15 mouse cellular contexts compared by ENCODE assay signal in genomic region chr4:46065695-46066340, GRCm38 (mm10). TPM values are rescaled to one million over a fixed set of nuclear protein-coding genes. Genes with fewer than 3 reads are reported as not detected.
DNase-seq lines count a peak whose midpoint lies in the region; ATAC-seq lines count a peak whose summit lies in the region.
"Had no signal": no experiment of that assay in that cellular context is flagged by ENCODE, and none has a peak within 500 bp of the region (broad histone marks: within the 10 kb centered on the region; RNA-seq: fewer than 3 reads in every experiment).

No protein-coding gene starts in this region.

- H3K27me3 ChIP-seq in kidney, embryonic 16.5 days (ENCODE audit: insufficient read depth, low read length), result no peaks in the 10 kb centered on the region
- peaks cover 4% of the 10 kb centered on the region; the same call in 1 of the 2 replicates for H3K27me3 ChIP-seq in heart, embryonic 13.5 days (replicated peaks)
- no peaks in the 10 kb centered on the region for H3K27me3 ChIP-seq in midbrain, embryonic 15.5 days (replicated peaks)
- H3K27me3 ChIP-seq: neural tube, embryonic 12.5 days; stomach, embryonic 15.5 days had no signal

- H3K9me3 ChIP-seq in kidney, embryonic 16.5 days (ENCODE audit: low read length), result no peaks in the 10 kb centered on the region
- no peaks in the 10 kb centered on the region for H3K9me3 ChIP-seq in heart, embryonic 13.5 days
- H3K9me3 ChIP-seq in midbrain, embryonic 15.5 days, result no peaks in the 10 kb centered on the region
- H3K9me3 ChIP-seq: G1E; midbrain, embryonic 10.5 days; neural tube, embryonic 12.5 days; stomach, embryonic 15.5 days had no signal

- H3K27ac ChIP-seq in kidney, embryonic 16.5 days (ENCODE audit: low read length), result no peak overlapping the region
- H3K27ac ChIP-seq in heart, embryonic 13.5 days (replicated peaks), result peak overlapping the region; percentile 88
- no peak overlapping the region for H3K27ac ChIP-seq in midbrain, embryonic 15.5 days
- H3K27ac ChIP-seq: midbrain, embryonic 10.5 days; neural tube, embryonic 12.5 days; stomach, embryonic 15.5 days had no signal

- no peaks in the 10 kb centered on the region for H3K36me3 ChIP-seq in kidney, embryonic 16.5 days (ENCODE audit: insufficient read depth, low read length)
- peaks cover 66% of the 10 kb centered on the region for H3K36me3 ChIP-seq in heart, embryonic 13.5 days
- no peaks in the 10 kb centered on the region for H3K36me3 ChIP-seq in midbrain, embryonic 15.5 days (replicated peaks)
- H3K36me3 ChIP-seq: G1E; midbrain, embryonic 10.5 days; neural tube, embryonic 12.5 days; stomach, embryonic 15.5 days had no signal

- 44% methylated on average over 8 of the region's 8 CpGs for whole genome bisulfite sequencing in kidney, embryonic 16.5 days
- 23% methylated on average over 8 of the region's 8 CpGs for WGBS in heart, embryonic 13.5 days
- WGBS in midbrain, embryonic 15.5 days, result 61% methylated on average over 8 of the region's 8 CpGs

- no peak overlapping the region for H3K4me2 ChIP-seq in kidney, embryonic 16.5 days (replicated peaks; ENCODE audit: low read depth, low read length)
- peak overlapping the region; percentile 30 for H3K4me2 ChIP-seq in heart, embryonic 13.5 days
- H3K4me2 ChIP-seq in midbrain, embryonic 15.5 days, result no peak overlapping the region
- H3K4me2 ChIP-seq: neural tube, embryonic 12.5 days; stomach, embryonic 15.5 days had no signal

- peak; percentile 59 for DNase-seq in adrenal gland, adult 2 months
- DNase-seq in adrenal gland, adult 8-10 months, result no peak
- no peak for DNase-seq in kidney, adult 8-10 months
- peak; percentile 49 for DNase-seq in lung, postnatal 10 days
- DNase-seq in urinary bladder, postnatal 25 days (ENCODE audit: low spot score), result no peak
- DNase-seq: right cerebral cortex, postnatal 25 days had no signal

- peaks cover 35% of the 10 kb centered on the region for H3K4me1 ChIP-seq in kidney, embryonic 16.5 days (ENCODE audit: insufficient read depth, low read length)
- H3K4me1 ChIP-seq in heart, embryonic 13.5 days, result peaks cover 72% of the 10 kb centered on the region
- no peaks in the 10 kb centered on the region for H3K4me1 ChIP-seq in midbrain, embryonic 15.5 days
- H3K4me1 ChIP-seq: stomach, embryonic 15.5 days had no signal

- no peak overlapping the region for H3K9ac ChIP-seq in kidney, embryonic 16.5 days (replicated peaks; ENCODE audit: low read length)
- H3K9ac ChIP-seq in heart, embryonic 13.5 days, result 0 out of 2 replicates have a peak overlapping the region, but pooled peaks have one; percentile 60
- H3K9ac ChIP-seq in midbrain, embryonic 15.5 days, result no peak overlapping the region
- H3K9ac ChIP-seq: neural tube, embryonic 12.5 days; stomach, embryonic 15.5 days had no signal

- H3K4me3 ChIP-seq in kidney, embryonic 16.5 days (ENCODE audit: low read length), result no peak overlapping the region
- H3K4me3 ChIP-seq in heart, embryonic 13.5 days, result no peak overlapping the region
- H3K4me3 ChIP-seq in midbrain, embryonic 15.5 days, result no peak overlapping the region
- H3K4me3 ChIP-seq: midbrain, embryonic 10.5 days; neural tube, embryonic 12.5 days; stomach, embryonic 15.5 days had no signal

- ATAC-seq in kidney, embryonic 16.5 days (ENCODE audit: low FRiP score, low TSS enrichment), result peak; percentile 20; the same call in 1 of the 2 replicates
- ATAC-seq in heart, embryonic 13.5 days (ENCODE audit: extremely low read depth, insufficient number of reproducible peaks, low FRiP score, low TSS enrichment), result no peak
- no peak for ATAC-seq in midbrain, embryonic 15.5 days (replicated peaks)
- ATAC-seq: intestine, postnatal 0 days had no signal

RNA-seq across cellular contexts. Expression of gene Tmod1, which starts 27.1 kb away (rescaled TPM):
- total RNA-seq in adrenal gland, adult 2 months (2021), result 1 to 10 TPM; 3.0 to 8.7 TPM
- polyA plus RNA-seq in adrenal gland, adult 2 months (2012; rRNA removed), result 0.89 and 2.2 TPM in 2 replicates
- 10 to 100 TPM in 2 of 4 experiments, 1 to 10 TPM in 2; 4.5 to 14.8 (median 9.2) TPM for total RNA-seq in adrenal gland, adult 8-10 months (2022)
- polyA plus RNA-seq in kidney, embryonic 16.5 days (2015; fragmentation: Nextera tagmentation; extraction: Ambion mirVana), result 6.3 and 7.6 TPM in 2 replicates
- 171 and 182 TPM in 2 replicates for polyA plus RNA-seq in heart, embryonic 13.5 days (2015; fragmentation: Nextera tagmentation; extraction: Ambion mirVana)
- polyA plus RNA-seq in midbrain, embryonic 15.5 days (2015; fragmentation: Nextera tagmentation; extraction: Ambion mirVana), result 0.65 and 0.83 TPM in 2 replicates
- polyA plus RNA-seq: liver, adult 2 months had no signal

Comparison
In these comparisons a context has a peak if more than half of its experiments do, and no peak if none do; other contexts are left out.
1. DNase-seq: peak in adrenal gland, adult 2 months (single experiment) and lung, postnatal 10 days (single experiment); none in adrenal gland, adult 8-10 months (single experiment), kidney, adult 8-10 months (0 of 2) and urinary bladder, postnatal 25 days (single experiment).
2. RNA of gene Tmod1, which starts 27.1 kb away (polyA plus RNA-seq): 171 to 182 TPM in heart, embryonic 13.5 days; 6.3 to 7.6 TPM in kidney, embryonic 16.5 days, 0.89 to 2.2 TPM in adrenal gland, adult 2 months and 0.65 to 0.83 TPM in midbrain, embryonic 15.5 days; every median in the first group is over 10 times any median in the second.